Mouse (Mus musculus) spleen, postnatal 36 days (tissue): ENCODE measurements around the gene Pdcd1lg2.

Experiments
- DNase-seq, 2 experiments: peaks; one replicate each; pipeline ENCODE4 v3.0.0; 2022; ENCODE audit warnings: low spot score in 2 of 2, mixed read lengths in 1 of 2

The Pdcd1lg2 gene

GRCm38 (mm10) chr19:29410619-29411018 lies at the start of gene Pdcd1lg2:
Gene Pdcd1lg2, plus strand, starts transcription at chr19:29410919.
- no peak for DNase-seq

GRCm38 (mm10) chr19:29361468-29362130 lies 49.1 kb upstream of the Pdcd1lg2 start:
- peak; percentile 91 to 93 for DNase-seq

GRCm38 (mm10) chr19:29362173-29362930 lies 48.4 kb upstream of the Pdcd1lg2 start:
- DNase-seq = no peak

DNA sequence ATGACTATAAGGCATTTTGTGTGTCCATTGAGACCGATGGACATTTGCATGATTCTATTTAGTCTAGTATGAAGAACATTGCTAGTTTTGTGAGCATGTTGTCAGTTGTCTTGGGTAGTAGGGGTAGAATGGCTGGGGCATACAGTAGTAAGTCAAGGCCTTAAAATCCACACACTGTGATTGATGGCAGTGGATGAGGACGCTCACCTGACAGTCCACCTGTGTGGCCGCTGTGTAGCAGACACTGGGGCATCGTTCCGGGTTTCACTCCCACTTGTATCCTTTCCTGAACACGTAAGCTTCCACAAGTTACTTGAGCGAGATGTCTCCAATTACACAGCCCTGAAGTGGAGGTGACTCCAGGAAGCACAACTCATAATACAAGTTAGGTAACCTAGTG lies 47.2 kb upstream of the Pdcd1lg2 start:
- DNase-seq = no peak

- DNase-seq = peak; percentile 79 to 80
These were observed 46.6 kb upstream of the Pdcd1lg2 start for GRCm38 (mm10) chr19:29364076-29364475.

DNA sequence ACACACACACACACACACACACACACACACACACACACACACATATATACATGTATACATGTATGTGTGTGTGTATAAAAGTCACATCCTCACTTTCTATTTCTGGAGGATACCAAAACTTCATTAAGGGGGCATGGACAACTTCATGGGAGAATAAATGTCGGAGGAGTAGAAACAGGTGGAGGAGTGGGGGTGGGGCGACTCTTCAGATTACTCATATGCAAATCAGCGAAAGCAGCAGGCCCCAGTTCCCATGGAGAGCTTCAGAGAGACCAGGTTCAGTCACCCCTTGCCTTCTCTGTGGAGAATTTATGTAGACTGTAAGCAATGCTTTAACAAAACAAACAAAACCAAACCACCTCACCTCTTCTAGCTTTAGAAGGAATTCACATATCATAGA lies 45.6 kb upstream of the Pdcd1lg2 start:
- DNase-seq = peak; percentile 64 to 71

- DNase-seq = peak in 1 of 2 experiments; percentile 38
These were observed 44.3 kb upstream of the Pdcd1lg2 start for GRCm38 (mm10) chr19:29366226-29366968.

GRCm38 (mm10) chr19:29366969-29367622 lies 43.6 kb upstream of the Pdcd1lg2 start, which contains the start of the genes Plgrkt and Cd274:
Gene Plgrkt, minus strand, starts transcription at chr19:29367390.
Gene Cd274, plus strand, starts transcription at chr19:29367455.
- peak; percentile 93 to 94 for DNase-seq

DNA sequence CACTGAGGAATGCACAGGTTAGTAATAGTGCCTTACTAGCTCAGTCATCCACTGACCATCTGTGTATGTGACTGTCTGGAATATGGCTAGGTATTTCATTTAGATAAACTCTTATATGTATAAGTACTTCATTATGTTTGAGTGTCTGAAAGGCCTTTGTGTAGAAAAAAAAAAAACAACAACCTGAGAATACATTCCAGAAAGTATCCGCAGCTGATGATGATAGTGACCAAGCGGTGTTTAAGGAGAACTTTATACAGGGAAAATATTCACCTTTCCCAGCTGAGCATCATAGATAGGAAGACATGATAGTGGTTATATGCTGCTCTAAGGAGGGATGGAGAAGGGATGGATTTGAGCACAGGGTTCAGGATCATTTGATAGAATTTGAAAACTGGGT lies 42.7 kb upstream of the Pdcd1lg2 start:
- no peak for DNase-seq

- DNase-seq = peak in 1 of 2 experiments; percentile 41
These were observed 41.9 kb upstream of the Pdcd1lg2 start for GRCm38 (mm10) chr19:29368671-29369309.

- no peak for DNase-seq
These were observed 40.6 kb upstream of the Pdcd1lg2 start for GRCm38 (mm10) chr19:29370112-29370511.

GRCm38 (mm10) chr19:29370545-29371283 lies 40.0 kb upstream of the Pdcd1lg2 start:
- DNase-seq = no peak

- no peak for DNase-seq
These were observed 39.2 kb upstream of the Pdcd1lg2 start for GRCm38 (mm10) chr19:29371284-29372081.

- DNase-seq = no peak
These were observed 38.6 kb upstream of the Pdcd1lg2 start for GRCm38 (mm10) chr19:29372138-29372537.

GRCm38 (mm10) chr19:29372621-29373020 lies 38.1 kb upstream of the Pdcd1lg2 start:
- no peak for DNase-seq

DNA sequence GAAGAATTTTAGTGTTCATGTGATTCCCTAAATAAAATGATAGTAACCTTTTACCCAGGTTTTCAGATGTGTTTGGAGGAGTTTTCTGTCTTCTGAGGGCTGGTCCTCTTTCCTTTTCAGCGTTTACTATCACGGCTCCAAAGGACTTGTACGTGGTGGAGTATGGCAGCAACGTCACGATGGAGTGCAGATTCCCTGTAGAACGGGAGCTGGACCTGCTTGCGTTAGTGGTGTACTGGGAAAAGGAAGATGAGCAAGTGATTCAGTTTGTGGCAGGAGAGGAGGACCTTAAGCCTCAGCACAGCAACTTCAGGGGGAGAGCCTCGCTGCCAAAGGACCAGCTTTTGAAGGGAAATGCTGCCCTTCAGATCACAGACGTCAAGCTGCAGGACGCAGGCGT lies 37.3 kb upstream of the Pdcd1lg2 start:
- no peak for DNase-seq

GRCm38 (mm10) chr19:29374947-29375346 lies 35.8 kb upstream of the Pdcd1lg2 start:
- no peak for DNase-seq

- DNase-seq = no peak
These were observed 34.3 kb upstream of the Pdcd1lg2 start for GRCm38 (mm10) chr19:29376382-29376781.

GRCm38 (mm10) chr19:29379839-29380603 lies 30.7 kb upstream of the Pdcd1lg2 start:
- DNase-seq = no peak
